Mouse (Mus musculus) ZHBTc4 (cell line): ENCODE results near the gene Hdac5.
A peak's percentile ranks its signal among the peaks of the same experiment; 100 is the strongest.

Source experiments
- DNase-seq: peaks from one replicate; pipeline ENCODE4 v3.0.0-alpha.2; 2011; ENCODE audit warnings: low read depth, low spot score

Hdac5 gene

GRCm38 (mm10) chr11:102240636-102241035, 10.7 kb upstream of the Hdac5 start:
- no peak for DNase-seq

DNA sequence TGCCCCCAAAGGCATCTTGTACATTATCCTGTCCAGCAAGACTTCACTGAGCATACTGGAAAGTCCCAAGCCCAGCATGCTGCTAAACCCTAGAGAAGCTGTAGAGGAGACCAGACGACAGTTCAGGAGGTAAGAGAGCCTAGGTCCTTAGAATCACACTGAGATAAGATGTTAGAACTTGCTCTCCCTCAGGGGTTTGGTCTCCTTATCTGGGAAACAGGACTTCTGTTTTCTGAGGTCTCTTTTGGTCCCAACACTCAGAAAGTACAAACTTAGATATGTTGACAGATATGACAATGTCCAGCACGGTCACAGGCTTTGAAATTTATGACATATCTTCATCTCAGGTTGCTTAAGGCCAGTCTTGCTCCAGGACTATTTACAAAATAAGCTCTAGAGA, 6.1 kb upstream of the Hdac5 start:
- no peak for DNase-seq

DNA sequence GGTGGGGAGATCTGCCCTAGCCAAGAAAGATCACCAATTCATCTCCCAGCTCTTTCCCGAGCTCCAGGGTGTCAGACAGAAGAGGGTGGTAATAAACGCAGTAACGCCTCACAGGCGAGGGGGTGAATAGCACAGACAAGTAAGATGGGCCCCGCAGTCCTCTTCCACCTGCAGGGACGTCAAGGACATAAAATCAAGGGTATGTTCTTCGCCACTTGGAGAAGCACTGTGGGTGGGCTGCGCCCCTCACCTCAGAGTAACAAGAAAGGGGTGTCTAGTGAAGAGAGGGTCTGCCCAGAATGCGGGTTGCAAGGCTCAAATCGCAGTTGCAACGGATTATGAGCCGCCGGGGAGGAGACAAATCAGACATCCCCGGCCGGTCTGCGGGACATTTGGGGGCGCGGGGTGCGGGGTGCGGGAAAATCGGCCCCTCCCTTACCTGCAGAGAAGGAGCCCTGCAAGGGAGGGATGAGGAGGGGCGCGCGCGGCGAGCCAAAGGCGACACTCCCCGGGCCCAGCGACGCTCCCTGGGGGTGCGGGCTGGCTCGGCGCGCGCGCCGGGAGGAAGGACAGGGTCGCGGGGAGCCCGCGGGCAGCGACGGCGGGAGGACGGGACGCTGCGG, 524 bp downstream of the Hdac5 start:
- DNase-seq, result peak; percentile 39

- DNase-seq, result no peak
Measured at GRCm38 (mm10) chr11:102228646-102229268, 1.2 kb downstream of the Hdac5 start.

DNA sequence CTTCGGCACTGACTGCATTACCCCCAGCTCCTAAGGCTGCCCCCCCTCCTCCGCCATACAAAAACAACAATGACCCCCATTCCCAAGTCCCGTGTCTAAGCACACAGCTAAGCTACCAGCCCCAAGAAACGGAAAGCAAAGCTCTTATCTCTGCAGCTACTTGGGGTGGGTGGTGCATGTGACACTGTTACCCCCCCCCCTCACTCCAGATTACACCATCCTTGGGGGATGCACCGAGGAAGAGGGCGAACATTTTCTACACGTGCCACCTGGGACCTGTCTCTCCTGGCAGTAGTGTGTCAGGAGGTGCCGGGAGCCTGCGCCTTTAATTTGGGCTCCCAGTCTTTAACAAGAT, 1.8 kb downstream of the Hdac5 start:
- DNase-seq, result no peak

DNA sequence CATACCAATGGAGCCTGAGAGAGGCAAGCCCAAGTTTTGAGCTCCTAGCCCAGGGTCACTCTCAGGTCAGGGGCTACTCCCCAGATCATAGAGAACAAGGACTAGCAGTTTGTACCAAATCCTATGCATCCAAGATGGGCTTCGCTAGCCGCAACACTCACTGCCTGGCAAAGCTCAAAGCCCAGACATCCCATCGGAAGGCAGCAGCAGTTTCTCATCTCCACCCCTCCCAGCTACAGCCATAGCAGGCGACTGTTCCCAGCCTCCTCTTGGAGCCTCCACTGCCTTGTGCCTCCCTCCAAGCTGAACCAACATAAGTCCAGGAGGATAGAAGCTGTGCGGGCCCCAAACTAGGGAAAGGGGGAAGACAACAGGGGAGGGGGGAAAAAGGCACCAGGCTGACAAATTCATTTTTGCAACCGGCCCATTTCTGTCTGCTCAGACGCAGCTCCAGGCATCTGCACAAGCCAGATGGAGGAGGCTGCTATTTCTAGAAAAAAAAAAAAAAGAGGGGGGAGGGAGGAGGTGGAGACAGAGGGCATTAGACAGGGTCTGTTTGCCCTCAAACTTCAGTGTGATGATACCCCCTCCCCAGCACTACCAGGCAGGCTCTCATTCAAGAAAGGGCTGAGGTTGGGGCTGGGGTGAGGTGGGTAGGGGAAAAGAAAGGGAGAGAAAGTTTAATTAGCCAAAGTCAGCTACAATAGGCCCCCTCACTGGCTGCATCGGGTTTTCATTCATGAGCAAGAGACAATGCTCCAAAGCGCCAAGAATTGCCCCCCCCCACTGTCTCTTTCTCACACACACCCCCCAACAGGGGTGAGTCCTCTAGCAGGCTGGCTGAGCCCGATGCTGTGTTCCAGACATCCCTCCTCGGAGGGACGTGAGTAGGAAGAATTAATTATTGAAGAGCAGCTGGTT, 2.4 kb downstream of the Hdac5 start:
- DNase-seq, result no peak

GRCm38 (mm10) chr11:102226067-102226978, 3.6 kb downstream of the Hdac5 start:
- no peak for DNase-seq

DNA sequence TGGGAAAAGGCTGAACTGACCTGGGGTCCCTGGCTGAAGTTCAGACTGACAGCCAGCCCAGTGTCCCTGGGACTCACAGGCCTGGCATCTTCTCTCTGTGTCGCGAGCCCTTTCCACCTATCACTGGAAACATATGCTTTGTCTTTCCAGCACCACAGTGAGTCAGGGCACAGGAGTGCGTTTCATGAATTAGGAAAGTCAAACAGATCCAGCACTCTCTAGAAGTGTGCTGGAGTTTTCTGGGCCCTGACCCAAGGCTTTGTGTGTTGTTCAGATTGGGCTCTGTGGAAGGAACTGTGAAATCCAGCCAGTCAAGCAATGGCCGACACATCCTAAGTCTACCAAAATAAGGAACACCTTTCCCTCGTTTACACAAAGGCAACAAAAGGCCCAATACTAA, 4.7 kb downstream of the Hdac5 start:
- no peak for DNase-seq

GRCm38 (mm10) chr11:102224686-102225085, 5.3 kb downstream of the Hdac5 start:
- peak; percentile 55 for DNase-seq

- DNase-seq, result peak; percentile 73
Measured at GRCm38 (mm10) chr11:102223166-102223565, 6.8 kb downstream of the Hdac5 start.

DNA sequence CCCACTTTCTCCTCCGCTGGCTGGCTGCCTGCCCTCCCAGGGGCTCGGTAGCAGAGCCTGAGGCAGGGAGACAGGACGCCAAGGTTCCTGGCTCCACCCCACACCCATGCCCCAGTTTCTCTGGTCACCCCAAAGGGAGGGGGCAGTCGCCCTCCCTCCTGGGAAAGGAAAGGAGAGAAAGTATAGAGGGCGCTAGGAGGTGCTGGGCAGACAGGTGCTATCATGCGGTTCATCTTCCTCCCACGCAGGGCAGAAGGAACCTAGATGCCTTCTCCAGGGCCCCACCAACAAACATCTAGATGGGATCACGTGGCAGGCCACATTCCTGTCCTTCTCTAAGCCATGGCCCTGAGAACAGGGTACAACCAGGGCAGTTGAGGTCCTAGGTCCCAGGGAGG, 8.0 kb downstream of the Hdac5 start:
- no peak for DNase-seq

DNA sequence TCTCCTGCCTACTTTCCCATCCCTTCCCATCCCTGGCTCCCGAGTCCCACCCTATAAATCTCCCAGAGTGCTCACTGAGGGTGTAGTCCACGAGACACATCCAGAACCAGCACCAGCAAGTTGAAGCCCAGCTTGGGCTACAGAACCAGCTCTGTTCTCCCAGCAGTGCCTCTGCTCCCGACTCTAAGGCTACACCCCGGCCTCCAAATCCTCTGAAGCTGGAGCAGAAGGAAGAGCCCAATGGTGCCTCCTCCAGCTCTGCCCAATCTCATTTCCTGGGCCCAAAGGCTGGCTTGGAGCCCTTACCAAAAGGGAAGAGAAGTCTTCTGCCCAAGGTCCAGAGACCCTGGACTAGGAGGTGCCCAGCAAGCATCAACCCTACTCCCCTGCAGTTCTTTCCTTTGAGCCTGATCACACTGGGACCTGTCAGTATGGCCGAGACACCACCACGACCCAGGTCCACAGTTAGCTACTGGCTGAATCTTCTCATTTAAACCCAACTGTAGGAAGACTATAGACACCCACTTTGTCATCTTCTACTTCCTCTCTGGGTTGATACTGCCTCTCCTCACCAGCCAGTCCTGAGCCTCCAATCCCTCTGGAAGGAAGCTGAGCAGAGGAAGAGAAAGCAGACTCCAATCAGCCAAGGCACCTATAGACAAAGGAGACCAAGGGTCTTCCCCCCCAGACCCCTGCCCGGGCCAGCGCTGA, 8.6 kb downstream of the Hdac5 start:
- no peak for DNase-seq

DNA sequence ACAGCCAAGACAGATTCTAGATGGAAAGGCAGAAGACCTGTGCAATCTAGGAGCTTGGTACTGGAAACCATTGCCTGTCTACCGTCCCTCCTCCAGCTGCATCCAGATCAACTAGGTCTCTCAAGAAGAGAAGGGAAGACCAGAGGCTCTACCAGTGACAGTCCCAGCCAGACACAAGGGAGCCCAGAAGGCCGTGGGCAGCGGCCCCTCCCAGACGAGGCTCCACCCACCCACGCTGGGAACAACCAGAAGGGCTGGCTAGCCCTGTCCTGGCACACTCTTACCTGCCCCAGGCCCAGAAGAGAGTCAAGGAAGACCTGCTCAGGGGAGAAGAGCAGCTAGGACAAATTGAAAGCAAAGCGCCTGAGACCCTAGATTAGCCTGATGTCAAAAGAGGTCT, 9.5 kb downstream of the Hdac5 start:
- no peak for DNase-seq

DNA sequence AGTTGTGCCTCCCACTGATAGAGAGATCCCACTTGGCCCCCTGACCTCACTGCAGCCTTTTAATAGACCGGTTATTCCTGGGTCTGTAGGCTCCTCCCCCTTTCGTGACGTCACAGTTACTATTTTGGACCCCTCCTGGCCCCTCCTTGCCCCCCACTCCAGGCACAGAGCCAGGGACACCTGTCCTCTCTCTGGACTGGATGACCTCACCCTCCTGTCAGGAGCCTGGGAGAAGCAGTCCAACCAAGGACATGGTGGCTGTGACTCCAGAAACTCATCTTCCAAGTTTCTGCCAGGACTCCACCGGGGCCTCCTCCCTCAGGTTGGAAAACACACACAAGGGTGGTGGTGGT, 10.0 kb downstream of the Hdac5 start:
- DNase-seq, result no peak

- no peak for DNase-seq
Measured at GRCm38 (mm10) chr11:102219247-102219993, 10.5 kb downstream of the Hdac5 start.

GRCm38 (mm10) chr11:102218783-102219182, 11.2 kb downstream of the Hdac5 start:
- DNase-seq, result peak; percentile 83

- no peak for DNase-seq
Measured at GRCm38 (mm10) chr11:102217876-102218430, 12.0 kb downstream of the Hdac5 start.

- no peak for DNase-seq
Measured at GRCm38 (mm10) chr11:102217396-102217795, 12.6 kb downstream of the Hdac5 start.

DNA sequence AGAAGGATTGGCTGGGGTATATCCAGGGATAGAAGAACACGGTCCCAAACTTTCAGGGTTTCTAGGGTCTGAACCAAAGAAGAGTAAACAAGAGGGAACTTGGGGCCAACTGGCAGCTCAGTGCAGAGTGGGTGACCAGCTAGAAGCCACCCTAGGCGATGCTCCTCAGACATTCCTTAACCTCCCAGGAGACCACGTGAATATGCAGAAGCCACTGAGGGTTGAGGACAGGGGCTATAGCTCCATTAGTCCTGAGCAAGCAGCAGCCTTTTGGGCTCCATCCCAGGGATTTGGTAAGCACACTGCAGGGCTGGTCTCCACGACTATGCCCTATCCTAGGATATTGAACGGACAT, 13.1 kb downstream of the Hdac5 start:
- no peak for DNase-seq
